Mouse (Mus musculus): ENCODE measurements around the gene Klhl9. TPM values are rescaled to one million over a fixed set of nuclear protein-coding genes. Genes with fewer than 3 reads are reported as not detected.

Gene Klhl9
- total and polyA plus RNA-seq, 3 experiments, result 16.6 to 69.5 (median 33.9) TPM

- H3K36me3 ChIP-seq (ENCODE audit: control insufficient read depth in 1 of 2, insufficient read depth in 2 of 2, low read length in 2 of 2), result no peaks in the 10 kb centered on the region
- H3K27me3 ChIP-seq (ENCODE audit: control insufficient read depth in 1 of 2, insufficient read depth in 2 of 2, low read length in 2 of 2), result peaks cover 0 to 2% of the 10 kb centered on the region in 2 experiments; a peak in 1 of 4 replicates
- H3K4me1 ChIP-seq (ENCODE audit: control insufficient read depth in 1 of 2, insufficient read depth in 2 of 2, low read length in 2 of 2), result no peaks in the 10 kb centered on the region
- no peak for TF ChIP-seq KAT2A (conservative IDR thresholded peaks at IDR 0.05; ENCODE audit: low read depth, low read length)
- no peak for TF ChIP-seq NELFE (IDR thresholded peaks at IDR 0.05; ENCODE audit: low read depth, low read length)
- TF ChIP-seq BHLHE40 (IDR thresholded peaks at IDR 0.05; ENCODE audit: borderline replicate concordance, low read depth, low read length), result no peak
- TF ChIP-seq UBTF (IDR thresholded peaks at IDR 0.05; ENCODE audit: borderline replicate concordance, insufficient read depth, low read depth, low read length), result no peak
- no peak for TF ChIP-seq NRF1 (IDR thresholded peaks at IDR 0.05; ENCODE audit: insufficient read depth, low read depth, low read length, poor library complexity, severe bottlenecking)
- TF ChIP-seq TBP (IDR thresholded peaks at IDR 0.05; ENCODE audit: low read depth, low read length), result no peak
- no peak for TF ChIP-seq MYB (IDR thresholded peaks at IDR 0.05; ENCODE audit: low read depth, low read length)
- no peak for TF ChIP-seq GABPA (IDR thresholded peaks at IDR 0.05; ENCODE audit: low read depth, low read length)
- H3K9me3 ChIP-seq (replicated peaks; ENCODE audit: insufficient read depth, low read length), result no peaks in the 10 kb centered on the region
- no peaks in the 10 kb centered on the region for H3K79me2 ChIP-seq (ENCODE audit: control insufficient read depth, insufficient read depth, low read length, poor library complexity)
- no peak overlapping the region for H3K27ac ChIP-seq (ENCODE audit: control insufficient read depth, low read depth, low read length)
- no peak for DNase-seq (ENCODE audit: low read depth, low spot score)
- no peak overlapping the region for H3K9ac ChIP-seq (ENCODE audit: control insufficient read depth, low read depth, low read length, poor library complexity, severe bottlenecking)
- H3K4me3 ChIP-seq (ENCODE audit: control insufficient read depth in 1 of 2, insufficient read depth in 1 of 2, low read depth in 2 of 2, low read length in 2 of 2), result no peak overlapping the region
Measured at GRCm38 (mm10) chr4:88697753-88698152, 24.5 kb downstream of the Klhl9 start.

GRCm38 (mm10) chr4:88697108-88697507, 25.2 kb downstream of the Klhl9 start:
- no peak for DNase-seq (ENCODE audit: low read depth, low spot score)
- TF ChIP-seq CTCF (IDR thresholded peaks at IDR 0.05 in 2 of 3, conservative IDR thresholded peaks at IDR 0.05 in 1 of 3; ENCODE audit: control insufficient read depth in 1 of 3, insufficient read depth in 1 of 3, low read depth in 2 of 3, low read length in 3 of 3, poor library complexity in 1 of 3, severe bottlenecking in 1 of 3) (no peak), USF2 (IDR thresholded peaks at IDR 0.05; ENCODE audit: borderline replicate concordance in 1 of 2, insufficient read depth in 1 of 2, low read depth in 1 of 2, low read length in 2 of 2) (no peak), GABPA (IDR thresholded peaks at IDR 0.05; ENCODE audit: low read depth, low read length) (no peak), GATA1 (IDR thresholded peaks at IDR 0.05; ENCODE audit: low read depth, low read length) (no peak), MAZ (IDR thresholded peaks at IDR 0.05; ENCODE audit: low read depth, low read length) (no peak), POLR2AphosphoS5 (IDR thresholded peaks at IDR 0.05; ENCODE audit: borderline replicate concordance, low read depth, low read length) (no peak), JUND (IDR thresholded peaks at IDR 0.05; ENCODE audit: low read depth, low read length) (no peak), SMC3 (IDR thresholded peaks at IDR 0.05; ENCODE audit: low read depth, low read length) (no peak), MEF2A (IDR thresholded peaks at IDR 0.05; ENCODE audit: extremely low read depth, insufficient replicate concordance, low read depth, low read length, poor library complexity, severe bottlenecking) (no peak), TBP (IDR thresholded peaks at IDR 0.05; ENCODE audit: low read depth, low read length) (no peak), POLR2A (IDR thresholded peaks at IDR 0.05; ENCODE audit: control insufficient read depth in 1 of 2, insufficient read depth in 1 of 2, low read depth in 1 of 2, low read length in 2 of 2, poor library complexity in 1 of 2) (no peak), HCFC1 (IDR thresholded peaks at IDR 0.05; ENCODE audit: low read depth, low read length) (no peak), SIN3A (IDR thresholded peaks at IDR 0.05; ENCODE audit: low read length) (no peak), MYB (IDR thresholded peaks at IDR 0.05; ENCODE audit: low read depth, low read length) (no peak)
- Histone ChIP-seq H3K27me3 (ENCODE audit: control insufficient read depth in 1 of 2, insufficient read depth in 2 of 2, low read length in 2 of 2) (peaks cover 0 to 2% of the 10 kb centered on the region in 2 experiments; a peak in 2 of 4 replicates), H3K9ac (ENCODE audit: control insufficient read depth, low read depth, low read length, poor library complexity, severe bottlenecking) (no peak overlapping the region), H3K4me1 (ENCODE audit: control insufficient read depth in 1 of 2, insufficient read depth in 2 of 2, low read length in 2 of 2) (no peaks in the 10 kb centered on the region), H3K79me2 (ENCODE audit: control insufficient read depth, insufficient read depth, low read length, poor library complexity) (no peaks in the 10 kb centered on the region), H3K9me3 (replicated peaks; ENCODE audit: insufficient read depth, low read length) (no peaks in the 10 kb centered on the region), H3K4me3 (ENCODE audit: control insufficient read depth in 1 of 2, insufficient read depth in 1 of 2, low read depth in 2 of 2, low read length in 2 of 2) (no peak overlapping the region), H3K27ac (ENCODE audit: control insufficient read depth, low read depth, low read length) (no peak overlapping the region), H3K36me3 (ENCODE audit: control insufficient read depth in 1 of 2, insufficient read depth in 2 of 2, low read length in 2 of 2) (no peaks in the 10 kb centered on the region)

Measured in MEL (cell line).